Mouse (Mus musculus): Measurements from ENCODE around the gene Syn3. TPM values are rescaled to one million over a fixed set of nuclear protein-coding genes. Genes with fewer than 3 reads are reported as not detected.
A peak's percentile ranks its signal among the peaks of the same experiment; 100 is the strongest.

The Syn3 gene
- total RNA-seq, 2 experiments from 2014 or later: 0.33 to 0.43 TPM

DNA sequence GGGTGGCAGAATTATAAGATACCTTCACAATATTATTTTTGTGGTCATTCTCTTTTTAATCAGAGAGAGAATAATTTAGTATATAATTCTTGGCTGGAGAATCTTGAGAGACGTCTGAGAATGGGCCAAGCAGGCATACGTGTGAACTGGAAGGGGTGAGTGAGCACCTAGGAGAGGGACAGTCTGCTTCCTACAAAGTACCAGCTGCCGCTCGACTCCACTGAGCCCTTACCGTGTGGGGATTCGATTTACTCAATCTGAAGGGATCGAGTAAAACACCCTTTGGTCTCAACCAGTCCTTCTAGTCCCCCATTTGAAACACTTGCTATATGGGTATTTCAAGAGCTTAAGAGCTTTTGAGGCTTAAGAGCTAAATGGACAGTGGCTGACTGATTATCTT, 296.9 kb downstream of the Syn3 start:
- DNase-seq: no peak

- no peak for DNase-seq
Measured at GRCm38 (mm10) chr10:86201006-86201405, 297.7 kb downstream of the Syn3 start.

DNA sequence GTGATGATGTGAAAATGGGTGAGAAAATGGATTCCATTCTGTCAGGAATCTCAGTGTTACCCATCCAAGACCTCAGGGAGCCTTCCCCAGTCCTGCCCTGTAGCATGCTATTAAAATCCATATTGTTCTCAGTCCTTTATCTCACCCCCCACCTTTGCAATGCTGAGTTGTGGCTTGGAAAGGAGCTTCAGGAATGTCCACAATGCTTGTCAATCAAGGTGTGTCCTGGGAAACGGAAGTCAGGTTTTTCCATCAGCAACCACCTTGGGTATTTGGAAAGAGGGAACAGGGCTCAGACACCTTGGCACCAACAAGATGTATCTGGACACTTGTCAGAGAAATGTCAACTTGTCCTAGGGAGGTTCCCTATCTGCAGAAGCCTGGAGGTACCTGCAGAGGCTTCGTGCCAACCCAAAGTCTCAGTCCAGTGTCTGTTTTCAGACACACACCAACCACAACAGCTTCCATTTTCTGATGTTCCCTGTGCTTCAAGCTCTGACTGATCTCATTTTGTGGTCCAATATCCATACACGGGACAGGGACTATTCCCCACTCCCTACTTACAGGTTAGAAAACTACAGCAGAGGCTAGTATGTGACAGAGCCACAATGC, 302.2 kb downstream of the Syn3 start:
- no peak for DNase-seq

DNA sequence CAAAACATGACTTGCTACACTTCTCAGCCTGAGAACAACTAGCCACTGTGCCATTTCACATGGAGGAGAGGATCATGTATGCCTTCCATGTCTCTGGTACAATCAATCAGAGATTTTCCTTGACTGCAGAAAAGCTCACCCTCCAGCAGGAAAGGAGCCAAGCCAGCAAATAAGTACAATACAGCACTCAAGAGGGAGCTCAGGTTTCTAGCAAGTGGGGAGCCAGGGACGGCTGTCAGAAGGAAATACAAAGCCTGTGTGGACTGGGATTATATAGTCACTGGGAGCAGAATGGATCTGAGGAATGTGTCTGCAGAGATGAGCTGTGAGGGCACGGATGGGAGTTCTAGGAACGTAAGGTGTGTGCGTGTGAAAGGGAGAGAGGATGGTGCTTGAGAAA, 304.0 kb downstream of the Syn3 start:
- no peak for DNase-seq

- DNase-seq: peak; percentile 12
Measured at GRCm38 (mm10) chr10:86193863-86194434, 304.7 kb downstream of the Syn3 start.

DNA sequence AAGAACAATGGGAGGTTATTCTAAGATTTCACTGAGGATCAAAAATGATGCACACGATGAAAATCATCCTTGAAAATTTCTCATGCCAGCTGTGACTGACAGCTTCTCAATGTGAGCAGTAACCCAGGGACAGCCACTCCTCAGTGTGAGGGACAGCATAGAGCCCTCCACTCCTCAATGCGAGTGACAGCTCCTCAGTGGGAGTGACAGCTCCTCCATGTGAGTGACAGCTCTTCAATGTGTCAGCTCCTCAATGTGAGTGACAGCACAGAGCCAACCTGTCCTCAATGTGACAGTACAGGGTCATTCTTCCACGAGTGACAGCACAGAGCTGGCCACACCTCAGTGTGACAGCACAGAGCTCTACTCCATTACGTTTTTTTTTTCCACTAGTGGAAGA, 310.1 kb downstream of the Syn3 start:
- no peak for DNase-seq

DNA sequence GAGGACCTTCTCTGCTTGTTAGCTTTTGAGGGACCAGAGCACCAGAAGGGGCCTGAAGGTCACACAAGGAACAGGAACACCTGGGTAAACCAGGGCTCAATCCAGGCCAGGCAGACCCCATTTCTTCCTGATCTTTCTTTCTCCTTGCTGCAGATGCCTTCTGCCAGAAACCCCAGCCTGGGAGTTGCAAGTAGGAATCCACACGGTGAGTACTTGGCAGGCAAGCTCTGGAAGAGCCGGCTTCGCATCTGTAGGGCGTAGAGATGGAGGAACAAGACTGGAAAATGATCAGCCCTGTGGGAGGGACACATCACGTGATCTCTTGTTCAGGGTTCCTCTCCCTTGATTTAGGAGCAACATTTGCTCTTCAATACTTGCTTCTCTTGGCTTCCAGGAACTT, 310.8 kb downstream of the Syn3 start:
- DNase-seq: no peak

- no peak for DNase-seq
Measured at GRCm38 (mm10) chr10:86183148-86183885, 315.4 kb downstream of the Syn3 start.

DNA sequence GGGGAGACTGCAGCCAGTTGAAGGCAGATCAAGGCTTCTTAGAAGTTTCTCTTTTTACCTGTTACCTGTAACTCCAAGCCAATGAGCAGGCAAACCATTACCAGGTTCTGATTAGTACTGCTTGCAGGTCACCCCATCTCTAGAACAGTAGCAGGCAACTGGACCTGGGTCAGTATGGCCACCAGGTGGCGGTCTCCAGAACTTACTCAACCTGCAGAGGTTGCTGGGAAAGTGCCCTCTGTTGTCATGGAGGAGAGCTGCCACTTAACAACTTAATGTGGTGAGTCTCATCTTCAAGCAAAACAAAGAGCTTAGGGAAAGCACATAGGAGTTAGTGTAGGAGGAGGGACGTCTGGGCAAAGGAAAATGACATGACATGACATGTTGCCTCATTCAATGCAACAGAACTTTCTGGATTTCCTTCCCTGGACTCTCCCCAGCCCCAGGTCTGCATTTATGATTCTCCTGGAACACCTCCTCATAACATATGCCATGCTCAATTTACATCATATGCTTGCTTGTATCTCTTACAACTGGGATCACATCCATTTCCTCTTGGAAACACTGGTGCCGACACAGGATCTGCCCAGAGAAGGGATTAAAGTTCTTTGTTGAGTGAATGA, 316.4 kb downstream of the Syn3 start:
- DNase-seq: peak; percentile 68

DNA sequence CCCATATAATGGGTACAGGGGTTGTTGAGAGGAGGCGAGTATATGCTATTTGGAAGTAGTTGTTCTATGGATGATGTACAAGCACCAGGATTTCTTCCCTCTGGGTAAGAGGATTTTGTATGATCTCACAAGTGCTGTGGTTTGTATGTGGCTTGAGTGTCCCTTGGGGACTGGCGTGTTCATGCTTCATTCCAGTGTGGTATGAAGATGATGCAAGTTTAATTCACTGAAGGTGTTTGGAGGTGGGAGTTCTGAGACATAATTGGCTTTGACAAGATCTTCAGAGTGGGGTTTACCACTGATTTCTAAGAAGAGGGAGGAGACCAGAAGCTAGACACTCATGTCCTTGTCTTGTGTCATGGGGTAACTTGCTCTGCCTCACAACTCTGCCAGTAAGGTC, 322.3 kb downstream of the Syn3 start:
- DNase-seq: no peak

GRCm38 (mm10) chr10:86174017-86174416, 324.7 kb downstream of the Syn3 start:
- no peak for DNase-seq

DNA sequence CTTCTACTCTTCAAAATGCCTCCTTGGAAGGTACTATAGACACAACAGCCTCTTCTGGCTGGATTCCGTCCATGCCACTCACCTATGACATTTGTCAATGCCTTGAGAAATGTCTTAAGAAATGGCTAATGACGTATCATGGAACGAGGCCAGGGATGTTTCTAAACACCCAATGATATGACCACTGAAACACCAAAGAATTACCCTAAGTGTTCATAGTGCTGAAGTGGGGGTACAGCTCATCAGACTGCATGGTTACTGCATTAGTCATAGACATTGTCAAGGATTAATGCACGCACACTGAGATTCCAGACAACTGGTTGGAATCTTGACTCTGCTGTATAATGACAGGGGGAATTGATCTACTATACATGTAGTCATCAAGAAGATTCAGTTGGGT, 325.4 kb downstream of the Syn3 start:
- DNase-seq: no peak

DNA sequence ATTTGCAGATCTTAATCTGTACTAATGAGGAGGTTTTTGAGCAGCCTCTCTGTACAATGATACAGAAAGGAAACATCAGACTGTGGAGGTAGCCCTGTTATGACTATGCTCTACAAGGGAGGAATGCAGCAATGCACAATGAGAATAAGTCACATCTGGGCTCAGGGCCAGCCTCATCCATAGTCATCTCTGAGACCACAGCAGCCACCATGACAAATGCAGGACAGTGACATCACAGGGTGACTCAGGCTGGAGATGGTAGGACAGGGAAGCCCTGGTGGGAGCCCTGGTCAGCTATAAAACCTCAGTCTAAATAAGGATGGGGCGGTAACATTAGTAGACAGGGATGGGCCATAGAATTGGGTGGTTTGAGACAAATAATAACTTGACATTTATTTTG, 327.4 kb downstream of the Syn3 start:
- DNase-seq: no peak

- no peak for DNase-seq
Measured at GRCm38 (mm10) chr10:86168084-86168483, 330.6 kb downstream of the Syn3 start.

DNA sequence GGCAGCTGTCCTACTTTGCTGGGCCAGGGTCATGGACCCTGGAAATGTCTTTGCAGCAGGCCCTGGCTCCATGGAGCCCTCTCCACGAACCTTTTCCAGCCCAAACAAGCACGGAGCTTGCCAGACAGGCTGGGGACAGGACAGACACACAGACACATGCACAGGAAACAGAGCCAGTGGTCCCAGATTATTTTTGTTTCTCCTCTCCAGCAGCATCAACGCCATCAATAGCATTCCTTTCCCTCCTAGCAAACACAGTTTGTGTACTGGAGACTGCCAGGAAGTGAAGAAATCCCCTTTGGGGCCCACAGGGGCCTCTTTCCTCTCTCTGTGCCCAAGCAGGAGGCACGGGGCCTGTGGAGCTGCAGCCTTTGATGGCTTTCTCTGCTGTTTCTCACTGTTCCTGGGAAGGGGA, 331.8 kb downstream of the Syn3 start:
- DNase-seq: peak; percentile 29

DNA sequence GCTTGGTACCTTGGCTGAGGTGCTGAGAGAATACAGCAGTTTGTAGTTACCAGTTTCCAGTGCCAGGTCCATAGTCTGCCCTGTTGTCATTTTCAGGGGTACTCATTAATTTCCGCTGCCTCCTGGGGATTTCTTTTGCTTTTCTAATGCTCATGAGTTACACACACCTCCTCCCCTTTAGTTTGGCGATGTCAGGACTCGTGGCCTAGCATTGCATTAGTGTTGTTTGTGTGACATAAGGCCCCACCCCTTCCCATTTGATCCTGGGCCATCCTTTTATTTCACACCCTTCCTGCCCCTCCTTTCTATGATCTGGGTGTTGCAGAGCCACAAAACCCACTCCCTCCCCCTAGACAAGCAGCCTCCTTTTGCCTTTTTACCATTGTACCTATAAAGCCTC, 334.6 kb downstream of the Syn3 start:
- no peak for DNase-seq

DNA sequence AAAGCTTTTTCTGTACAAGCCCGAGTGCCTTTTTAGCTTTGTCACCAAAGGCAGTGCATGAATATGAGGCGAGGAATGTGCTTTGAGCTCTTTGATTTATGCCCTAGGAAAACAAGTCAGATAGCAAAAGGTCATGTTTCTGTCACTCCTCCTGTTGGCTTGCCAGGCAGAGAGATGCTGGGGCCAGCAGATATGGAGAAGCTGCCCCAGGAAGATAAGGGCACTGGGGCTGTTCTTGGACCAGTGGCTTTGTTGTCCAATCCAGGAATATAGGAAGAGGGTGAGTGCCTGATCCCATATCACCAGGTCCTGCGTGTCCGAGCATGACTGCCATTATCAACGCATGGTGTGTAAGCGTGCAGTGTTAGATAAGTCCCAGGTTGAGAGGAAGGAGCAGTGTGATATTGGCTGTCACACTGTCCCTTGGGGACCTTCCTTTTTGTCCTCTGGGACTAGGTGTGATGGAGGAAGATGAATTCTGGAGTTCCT, 336.9 kb downstream of the Syn3 start:
- DNase-seq: no peak

DNA sequence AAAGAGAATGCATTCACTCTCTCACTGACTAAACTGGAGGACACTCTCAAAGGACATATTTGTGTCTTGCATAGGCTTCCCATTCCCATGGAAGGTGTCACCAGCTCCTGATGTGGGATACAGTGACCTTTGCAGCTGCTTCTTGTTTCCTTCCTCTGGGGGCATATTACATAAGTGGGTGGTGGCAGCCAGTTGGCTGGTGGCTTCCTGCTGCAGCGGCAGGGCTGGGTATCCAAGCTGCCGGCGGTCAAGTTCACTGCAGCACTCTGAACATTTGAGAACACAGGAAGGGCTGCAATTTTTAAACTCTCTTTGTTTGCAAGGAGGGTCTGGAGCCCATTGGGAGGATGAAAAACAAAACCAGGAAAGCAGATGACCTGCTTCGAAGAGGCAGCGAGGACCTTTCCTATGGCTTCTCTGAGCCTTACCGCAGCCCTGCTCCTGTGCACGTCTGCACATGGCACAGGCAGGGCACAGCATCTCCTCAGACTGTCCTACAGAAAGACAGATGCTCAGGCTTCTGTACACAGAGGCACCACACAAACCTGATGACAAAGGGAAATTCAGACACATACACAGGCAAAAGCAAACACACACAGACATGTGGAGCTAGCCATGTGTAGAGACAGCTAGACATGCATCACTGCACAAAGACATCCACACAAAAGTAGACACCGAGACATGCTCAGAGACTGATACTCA, 340.3 kb downstream of the Syn3 start:
- no peak for DNase-seq

DNA sequence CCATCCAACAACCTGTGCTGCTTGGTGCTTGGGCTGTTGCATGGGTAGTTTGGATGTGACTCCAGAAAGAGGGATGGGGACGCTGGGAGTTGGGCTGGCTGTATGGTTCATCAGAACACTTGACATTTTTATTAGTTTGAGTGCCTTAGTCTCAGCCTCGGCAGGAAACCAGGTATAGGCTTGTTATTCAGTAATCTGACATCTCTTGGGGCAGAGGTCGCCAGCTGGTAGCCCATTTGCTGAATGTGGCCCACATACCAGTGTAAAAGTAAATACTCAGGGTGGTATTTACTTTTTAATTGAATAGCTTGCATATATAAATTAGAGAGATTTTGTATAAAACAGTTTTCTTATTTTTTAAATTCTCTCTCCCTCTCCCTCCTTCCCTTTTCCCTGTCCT, 343.4 kb downstream of the Syn3 start:
- DNase-seq: no peak

DNA sequence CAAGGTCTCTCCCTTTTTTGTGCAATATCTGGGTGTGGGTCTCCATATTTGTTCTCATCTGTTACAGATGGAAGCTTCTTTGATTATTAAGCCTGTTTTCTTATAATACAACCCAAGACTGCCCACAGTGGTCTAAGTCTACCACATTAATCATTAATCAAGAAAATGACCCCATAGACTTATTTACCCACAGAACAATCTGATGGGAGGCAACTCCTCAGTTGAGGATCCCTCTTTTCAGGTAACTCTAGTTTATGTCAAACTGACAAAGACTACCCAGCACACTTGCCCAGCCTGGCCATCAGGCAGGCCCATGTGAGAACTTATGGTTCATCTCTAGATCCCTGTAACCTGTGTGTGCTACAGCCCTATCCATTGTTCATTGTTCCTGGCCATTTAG, 345.5 kb downstream of the Syn3 start:
- no peak for DNase-seq

DNA sequence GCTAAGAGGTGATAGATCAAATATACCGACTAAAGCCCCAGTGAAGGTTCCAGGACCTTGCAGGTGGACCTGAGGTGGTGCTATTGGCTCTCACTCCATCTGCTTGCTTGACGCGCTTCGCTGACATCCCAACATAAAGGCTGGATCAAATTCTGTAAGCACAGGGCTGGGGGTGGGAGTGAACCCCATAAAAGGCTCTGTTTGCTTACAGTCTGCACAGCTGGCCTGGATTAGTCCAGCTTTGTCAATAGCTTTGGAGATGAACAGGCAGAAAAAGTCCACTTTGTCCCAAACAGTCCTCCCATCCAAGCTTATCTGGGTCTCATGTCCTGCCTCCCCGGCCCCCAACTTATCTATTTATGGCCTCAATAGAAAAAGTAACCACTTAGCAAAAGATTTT, 347.3 kb downstream of the Syn3 start:
- DNase-seq: no peak

- DNase-seq: no peak
Measured at GRCm38 (mm10) chr10:86150076-86150475, 348.6 kb downstream of the Syn3 start.

All from gastrocnemius, postnatal 10 days (tissue).